Comparison of ENCODE assay signal across 20 mouse cellular contexts in the genomic region with DNA sequence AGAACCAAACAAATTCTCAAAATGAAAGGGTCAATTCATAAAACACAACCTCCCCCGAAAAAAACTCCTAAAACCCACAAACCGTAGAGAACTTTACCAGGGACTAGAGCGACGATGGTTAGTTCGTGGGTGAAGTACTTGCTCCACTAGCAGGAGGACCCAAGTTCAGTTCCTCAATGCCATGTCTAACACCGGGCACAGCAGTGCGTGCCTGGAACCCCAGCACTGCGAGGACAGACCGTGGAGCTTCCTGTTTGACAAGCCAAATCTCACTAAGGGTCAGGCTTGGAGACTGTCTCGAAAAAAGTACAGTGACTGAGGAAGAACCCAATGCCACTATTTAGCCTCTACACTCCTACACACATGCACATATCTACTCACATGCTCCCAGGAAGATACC. TPM values are rescaled to one million over a fixed set of nuclear protein-coding genes. Genes with fewer than 3 reads are reported as not detected.
DNase-seq lines count a peak whose midpoint lies in the region; ATAC-seq lines count a peak whose summit lies in the region.
"Had no signal": no experiment of that assay in that cellular context is flagged by ENCODE, and none has a peak within 500 bp of the region (broad histone marks: within the 10 kb centered on the region; RNA-seq: fewer than 3 reads in every experiment).

No protein-coding gene starts in this region.

- DNase-seq in layer of hippocampus, adult 9-11 months = peak; percentile 9
- no peak for DNase-seq in layer of hippocampus, postnatal 14 days (ENCODE audit: low spot score in 2 of 2)
- peak; percentile 9 for DNase-seq in right cerebral cortex, postnatal 14 days
- no peak for DNase-seq in right cerebral cortex, adult 18-20 months
- DNase-seq in heart, postnatal 14 days = no peak
- DNase-seq: adrenal gland, adult 8-10 months; adrenal gland, postnatal 14 days; adrenal gland, postnatal 36 days; cerebellum, adult 11-12 months; cerebellum, adult 2 months; cerebellum, adult 9-10 months; cerebellum, postnatal 10 days; cerebellum, postnatal 25 days; embryo, embryonic 11 days; forebrain, postnatal 0 days had no signal

- intact Hi-C loops in heart, postnatal 14 days (cut with DNase I) = no loop called here

- ATAC-seq in granulocyte monocyte progenitor cell, adult 5-6 weeks (replicated peaks; ENCODE audit: poor library complexity, severe bottlenecking) = peak; percentile 59
- peak; percentile 76 for ATAC-seq in megakaryocyte progenitor cell, adult 5-6 weeks (replicated peaks; ENCODE audit: poor library complexity)
- ATAC-seq in erythroid progenitor cell, adult 5-6 weeks (replicated peaks; ENCODE audit: low FRiP score, poor library complexity, severe bottlenecking) = no peak
- ATAC-seq: forebrain, embryonic 13.5 days; forebrain, embryonic 15.5 days; forebrain, postnatal 0 days had no signal

RNA-seq across cellular contexts. Expression of a gene that starts 16.1 kb away (rescaled TPM):
- 10 to 100 TPM; 10.6 to 12.3 TPM for total RNA-seq in layer of hippocampus, postnatal 14 days (2021)
- total RNA-seq in granulocyte monocyte progenitor cell, adult 5-6 weeks (2014; fragmentation: Nextera tagmentation) = 20.7 and 32.7 TPM in 2 replicates
- total RNA-seq in granulocyte monocyte progenitor cell, adult 5-6 weeks (2017) = 15.8 and 16.3 TPM in 2 replicates
- total RNA-seq in megakaryocyte progenitor cell, adult 5-6 weeks (2015) = 23.1 and 24.0 TPM in 2 replicates
- total RNA-seq in megakaryocyte progenitor cell, adult 5-6 weeks (2017) = 12.5 and 14.9 TPM in 2 replicates
- total RNA-seq in erythroid progenitor cell, adult 5-6 weeks (2015; ENCODE audit: low replicate concordance) = 8.0 and 19.5 TPM in 2 replicates
- total RNA-seq in erythroid progenitor cell, adult 5-6 weeks (2017; ENCODE audit: low replicate concordance) = 14.2 and 18.7 TPM in 2 replicates
- total RNA-seq in heart, postnatal 14 days (2021) = 1 to 10 TPM; 9.0 to 9.7 TPM

RNA-seq across cellular contexts. Expression of a gene that starts 16.3 kb away (rescaled TPM):
- total RNA-seq in layer of hippocampus, postnatal 14 days (2021) = 1 to 10 TPM; 7.6 to 8.2 TPM
- 21.6 and 33.1 TPM in 2 replicates for total RNA-seq in granulocyte monocyte progenitor cell, adult 5-6 weeks (2014; fragmentation: Nextera tagmentation)
- total RNA-seq in granulocyte monocyte progenitor cell, adult 5-6 weeks (2017) = 17.5 and 18.7 TPM in 2 replicates
- total RNA-seq in megakaryocyte progenitor cell, adult 5-6 weeks (2015) = 23.4 and 24.6 TPM in 2 replicates
- total RNA-seq in megakaryocyte progenitor cell, adult 5-6 weeks (2017) = 17.6 and 21.4 TPM in 2 replicates
- total RNA-seq in erythroid progenitor cell, adult 5-6 weeks (2015; ENCODE audit: low replicate concordance) = 5.8 and 9.6 TPM in 2 replicates
- 9.9 and 14.3 TPM in 2 replicates for total RNA-seq in erythroid progenitor cell, adult 5-6 weeks (2017; ENCODE audit: low replicate concordance)
- 1 to 10 TPM; 3.3 to 3.4 TPM for total RNA-seq in heart, postnatal 14 days (2021)

Comparison
In these comparisons a context has a peak if more than half of its experiments do, and no peak if none do; other contexts are left out.
1. DNase-seq: peak in layer of hippocampus, adult 9-11 months (single experiment) and right cerebral cortex, postnatal 14 days (single experiment); none in layer of hippocampus, postnatal 14 days (0 of 2), right cerebral cortex, adult 18-20 months (single experiment) and heart, postnatal 14 days (0 of 2).